Mouse (Mus musculus) urinary bladder, postnatal 25 days (tissue): Measurements from ENCODE around the gene Jade2.

Experiments
- DNase-seq: peaks from one replicate; pipeline ENCODE4 v3.0.0; 2022; ENCODE audit warnings: low spot score

The Jade2 gene

GRCm38 (mm10) chr11:51856616-51857080, 805 bp downstream of the Jade2 start:
- DNase-seq, result peak; percentile 45

- DNase-seq, result peak; percentile 62
Observed at GRCm38 (mm10) chr11:51855818-51856615, 1.4 kb downstream of the Jade2 start.

GRCm38 (mm10) chr11:51854981-51855817, 2.3 kb downstream of the Jade2 start:
- peak; percentile 72 for DNase-seq

GRCm38 (mm10) chr11:51852595-51852994, 4.9 kb downstream of the Jade2 start:
- no peak for DNase-seq

- no peak for DNase-seq
Observed at GRCm38 (mm10) chr11:51852091-51852521, 5.3 kb downstream of the Jade2 start.

GRCm38 (mm10) chr11:51850741-51851330, 6.6 kb downstream of the Jade2 start:
- no peak for DNase-seq

GRCm38 (mm10) chr11:51848324-51848723, 9.1 kb downstream of the Jade2 start:
- DNase-seq, result no peak

- no peak for DNase-seq
Observed at GRCm38 (mm10) chr11:51847902-51848301, 9.6 kb downstream of the Jade2 start.

GRCm38 (mm10) chr11:51845981-51846883, 11.2 kb downstream of the Jade2 start:
- no peak for DNase-seq

- no peak for DNase-seq
Observed at GRCm38 (mm10) chr11:51844529-51845098, 12.8 kb downstream of the Jade2 start.

GRCm38 (mm10) chr11:51843898-51844297, 13.6 kb downstream of the Jade2 start:
- no peak for DNase-seq

GRCm38 (mm10) chr11:51843168-51843567, 14.3 kb downstream of the Jade2 start:
- DNase-seq, result no peak

GRCm38 (mm10) chr11:51841149-51841548, 16.3 kb downstream of the Jade2 start:
- DNase-seq, result no peak

GRCm38 (mm10) chr11:51840657-51841056, 16.8 kb downstream of the Jade2 start:
- no peak for DNase-seq

- DNase-seq, result no peak
Observed at GRCm38 (mm10) chr11:51839973-51840372, 17.5 kb downstream of the Jade2 start.

GRCm38 (mm10) chr11:51839106-51839505, 18.3 kb downstream of the Jade2 start:
- DNase-seq, result no peak

- DNase-seq, result no peak
Observed at GRCm38 (mm10) chr11:51837164-51838153, 20.0 kb downstream of the Jade2 start.

GRCm38 (mm10) chr11:51836506-51836905, 20.9 kb downstream of the Jade2 start:
- DNase-seq, result no peak

- no peak for DNase-seq
Observed at GRCm38 (mm10) chr11:51835598-51835997, 21.9 kb downstream of the Jade2 start.

GRCm38 (mm10) chr11:51834067-51834411, 23.4 kb downstream of the Jade2 start:
- DNase-seq, result no peak
